In genomic region chr11:32285887-32286286, GRCm38 (mm10) we compare ENCODE assay signal across 12 mouse cellular contexts. TPM values are rescaled to one million over a fixed set of nuclear protein-coding genes. Genes with fewer than 3 reads are reported as not detected.
"Had no signal": no experiment of that assay in that cellular context is flagged by ENCODE, and none has a peak within 500 bp of the region (broad histone marks: within the 10 kb centered on the region; RNA-seq: fewer than 3 reads in every experiment).

No protein-coding gene starts in this region.

RNA-seq across cellular contexts. Expression of gene Hbq1b, which starts 0.9 kb away (rescaled TPM):
- total RNA-seq: left cerebral cortex, postnatal 36 days; liver, adult 2 months; megakaryocyte progenitor cell, adult 5-6 weeks; megakaryocyte-erythroid progenitor cell, adult 5-6 weeks had no signal
- polyA plus RNA-seq: liver, adult 2 months; midbrain, embryonic 14.5 days had no signal

RNA-seq across cellular contexts. Expression of gene Hba-x, which starts 9.7 kb away (rescaled TPM):
- total RNA-seq: layer of hippocampus, adult 18-20 months; layer of hippocampus, postnatal 25 days; left cerebral cortex, adult 18-20 months; left cerebral cortex, postnatal 10 days; left cerebral cortex, postnatal 36 days; liver, adult 2 months; megakaryocyte progenitor cell, adult 5-6 weeks; megakaryocyte-erythroid progenitor cell, adult 5-6 weeks had no signal
- polyA plus RNA-seq: liver, adult 2 months; lung, adult 2 months had no signal

RNA-seq across cellular contexts. Expression of gene Hbq1a, which starts 14.0 kb away (rescaled TPM):
- total RNA-seq: megakaryocyte progenitor cell, adult 5-6 weeks; megakaryocyte-erythroid progenitor cell, adult 5-6 weeks had no signal
- polyA plus RNA-seq: limb, embryonic 11.5 days; liver, adult 2 months; thymus, postnatal 0 days had no signal
